Mouse (Mus musculus) ES-E14 (cell line): ENCODE data around the gene Fcor. TPM values are rescaled to one million over a fixed set of nuclear protein-coding genes. Genes with fewer than 3 reads are reported as not detected.

ENCODE experiments used
- DNase-seq: peaks from one replicate; pipeline ENCODE4 v3.0.0-alpha.2; 2013; ENCODE audit warnings: low read depth, low spot score
- H3K27ac ChIP-seq: 2 replicates; pipeline ENCODE4 v1.5.1; 2012; ENCODE audit warnings: low read depth, mild to moderate bottlenecking, low read length, moderate library complexity, mixed read lengths; ENCODE audit not compliant: poor library complexity, insufficient read depth, severe bottlenecking
- H3K36me3 ChIP-seq: 2 replicates; pipeline ENCODE4 v1.6.1; 2012; ENCODE audit warnings: mild to moderate bottlenecking, low read length, moderate library complexity, mixed read lengths; ENCODE audit not compliant: control insufficient read depth, poor library complexity, insufficient read depth, severe bottlenecking
- H3K4me1 ChIP-seq, 2 experiments: fragments of 150-350 bp in 1 of 2; sonication (generic) in 1 of 2; 2 replicates each; pipeline ENCODE4 v1.6.1; 2012; ENCODE audit warnings: low read length in 2 of 2, mild to moderate bottlenecking in 1 of 2, mixed read lengths in 1 of 2; ENCODE audit not compliant: control insufficient read depth in 2 of 2, insufficient read depth in 2 of 2, poor library complexity in 1 of 2
- H3K4me3 ChIP-seq, 2 experiments: fragments of 150-350 bp in 1 of 2; sonication (generic) in 1 of 2; 2 replicates each; pipeline ENCODE4 v1.5.1; 2012; ENCODE audit warnings: low read length in 2 of 2, low read depth in 1 of 2, mild to moderate bottlenecking in 1 of 2, mixed read lengths in 1 of 2; ENCODE audit not compliant: insufficient read depth in 1 of 2, poor library complexity in 1 of 2, severe bottlenecking in 1 of 2
- H3K9ac ChIP-seq: 2 replicates; pipeline ENCODE4 v1.6.1; 2012; ENCODE audit warnings: low read depth, mild to moderate bottlenecking, low read length, mixed read lengths; ENCODE audit not compliant: poor library complexity, insufficient read depth, severe bottlenecking
- H3K9me3 ChIP-seq: fragments of 150-350 bp; sonication (generic); 2 replicates; pipeline ENCODE4 v1.6.1; 2012; ENCODE audit warnings: low read depth, mild to moderate bottlenecking, low read length; ENCODE audit not compliant: control insufficient read depth, insufficient read depth
- CHD2 ChIP-seq: IDR thresholded peaks from 2 replicates; pipeline ENCODE4 v1.6.1; 2014; ENCODE audit warnings: mild to moderate bottlenecking, low read depth, low read length, inconsistent platforms
- HCFC1 ChIP-seq: IDR thresholded peaks from 2 replicates; pipeline ENCODE4 v1.6.1; 2012; ENCODE audit warnings: low read length, inconsistent platforms, borderline replicate concordance; ENCODE audit not compliant: insufficient read depth
- MAFK ChIP-seq: IDR thresholded peaks from 2 replicates; pipeline ENCODE4 v1.6.1; 2014; ENCODE audit warnings: mild to moderate bottlenecking, low read depth, low read length, inconsistent platforms; ENCODE audit not compliant: insufficient read depth
- ZC3H11A ChIP-seq: IDR thresholded peaks from 2 replicates; pipeline ENCODE4 v1.6.1; 2012; ENCODE audit warnings: low read depth, mild to moderate bottlenecking, inconsistent platforms, low read length, borderline replicate concordance
- ZNF384 ChIP-seq: IDR thresholded peaks from 2 replicates; pipeline ENCODE4 v1.6.1; 2012; ENCODE audit warnings: low read depth, low read length, inconsistent platforms
- in situ Hi-C, 2 experiments: fragments of 600-800 bp; cut with MboI; formaldehyde crosslinking; loops; one replicate each; pipeline ENCODE4 v1.15.1; 2025; ENCODE audit warnings: low sequenced_read_pairs in 2 of 2, inconsistent platforms in 1 of 2; ENCODE audit not compliant: unreplicated experiment in 2 of 2
- total RNA-seq: library from RNA; depleted of rRNA; stranded (reverse); fragments of 300-350 nt; gene quantifications from 2 replicates; pipeline ENCODE4 v1.2.3, GENCODE M21; 2012

The Fcor gene
- total RNA-seq, 1 experiment, result 11.6 TPM

- Histone ChIP-seq H3K4me1 (no peaks in the 10 kb centered on the region), H3K4me3 (no peak overlapping the region), H3K36me3 (no peaks in the 10 kb centered on the region), H3K27ac (no peak overlapping the region), H3K9me3 (no peaks in the 10 kb centered on the region), H3K9ac (no peak overlapping the region)
- in situ Hi-C loops, result no loop called here
- DNase-seq, result no peak
- no peak for TF ChIP-seq ZC3H11A
- no peak for TF ChIP-seq CHD2
- no peak for TF ChIP-seq MAFK
- no peak for TF ChIP-seq HCFC1
- no peak for TF ChIP-seq ZNF384
These were observed 45.3 kb upstream of the Fcor start for GRCm38 (mm10) chr8:3717321-3717954.

- H3K36me3 ChIP-seq, result no peaks in the 10 kb centered on the region
- H3K4me3 ChIP-seq, result no peak overlapping the region
- DNase-seq, result no peak
- H3K27ac ChIP-seq, result no peak overlapping the region
- no peak overlapping the region for H3K9ac ChIP-seq
- H3K4me1 ChIP-seq, result no peaks in the 10 kb centered on the region
- H3K9me3 ChIP-seq, result no peaks in the 10 kb centered on the region
- in situ Hi-C loops, result no loop called here
- TF ChIP-seq ZNF384, result no peak
- no peak for TF ChIP-seq HCFC1
- no peak for TF ChIP-seq CHD2
- TF ChIP-seq MAFK, result no peak
- TF ChIP-seq ZC3H11A, result no peak
These were observed 39.5 kb upstream of the Fcor start for GRCm38 (mm10) chr8:3711646-3712045.

GRCm38 (mm10) chr8:3710312-3710711, 38.1 kb upstream of the Fcor start:
- TF ChIP-seq ZNF384 (no peak), MAFK (no peak), ZC3H11A (no peak), HCFC1 (no peak), CHD2 (no peak)
- Histone ChIP-seq H3K9ac (no peak overlapping the region), H3K4me3 (no peak overlapping the region), H3K27ac (no peak overlapping the region), H3K4me1 (no peaks in the 10 kb centered on the region), H3K9me3 (no peaks in the 10 kb centered on the region), H3K36me3 (no peaks in the 10 kb centered on the region)
- in situ Hi-C loops, result no loop called here
- no peak for DNase-seq

GRCm38 (mm10) chr8:3707611-3708010, 35.4 kb upstream of the Fcor start:
- H3K27ac ChIP-seq, result no peak overlapping the region

GRCm38 (mm10) chr8:3705711-3706110, 33.5 kb upstream of the Fcor start:
- TF ChIP-seq ZNF384, result no peak
- DNase-seq, result no peak

More at GRCm38 (mm10) chr8:3707611-3708010, 35.4 kb upstream of the Fcor start:
- in situ Hi-C loops, result no loop called here
- H3K4me3 ChIP-seq, result no peak overlapping the region
- H3K4me1 ChIP-seq, result no peaks in the 10 kb centered on the region
- no peaks in the 10 kb centered on the region for H3K9me3 ChIP-seq
- no peak overlapping the region for H3K9ac ChIP-seq
- H3K36me3 ChIP-seq, result no peaks in the 10 kb centered on the region
- no peak for DNase-seq
- TF ChIP-seq ZNF384, result no peak
- no peak for TF ChIP-seq MAFK
- no peak for TF ChIP-seq HCFC1
- no peak for TF ChIP-seq CHD2
- TF ChIP-seq ZC3H11A, result no peak

More at GRCm38 (mm10) chr8:3705711-3706110, 33.5 kb upstream of the Fcor start:
- Histone ChIP-seq H3K4me3 (no peak overlapping the region), H3K36me3 (no peaks in the 10 kb centered on the region), H3K4me1 (no peaks in the 10 kb centered on the region), H3K9me3 (no peaks in the 10 kb centered on the region), H3K9ac (no peak overlapping the region), H3K27ac (no peak overlapping the region)
- in situ Hi-C loops, result no loop called here
